Mouse (Mus musculus): ENCODE data around the gene Adgrg3. TPM values are rescaled to one million over a fixed set of nuclear protein-coding genes. Genes with fewer than 3 reads are reported as not detected.

The Adgrg3 gene
- total RNA-seq (2021) = under 1 TPM; 0.23 to 0.32 TPM
- long read RNA-seq, experiment 1, partial matches to known transcripts = 1 of 2 reads
- long read RNA-seq, experiment 1, other reads (novel, unspliced or antisense) = 1 of 2 reads
- long read RNA-seq, experiment 2 = 0 reads

DNA sequence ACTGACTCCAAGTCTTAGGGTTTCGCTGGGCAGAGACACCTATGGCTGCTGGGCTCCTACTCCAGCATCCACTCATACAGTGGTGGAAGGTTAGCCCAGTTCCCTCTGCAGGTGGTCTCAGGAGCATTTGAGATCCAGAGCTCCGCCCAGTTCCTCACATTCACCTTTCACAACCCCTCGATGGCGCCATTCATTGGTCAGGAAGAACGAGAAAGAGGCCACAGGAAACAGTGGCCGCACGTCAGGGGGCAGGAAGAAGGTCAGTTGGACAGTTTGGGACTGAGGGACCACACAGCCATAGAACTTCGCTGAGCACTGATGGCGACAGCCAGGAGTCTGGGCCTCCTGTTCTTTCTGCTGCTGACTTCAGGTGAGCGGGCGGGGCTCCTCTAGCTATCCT is at the start of gene Adgrg3:
TSS of gene Adgrg3 (plus strand) at position 242 of the 400 bp plus-strand sequence.
- Histone ChIP-seq H3K4me3 (no peak within 1 kb of the TSS), H3K27ac (no peak within 1 kb of the TSS)
- intact Hi-C loops (cut with DNase I) = no loop called here
- no peak for TF ChIP-seq CTCF (IDR thresholded peaks at IDR 0.05)
- DNase-seq (ENCODE audit: extremely low spot score in 1 of 2, low spot score in 2 of 2) = no peak

DNA sequence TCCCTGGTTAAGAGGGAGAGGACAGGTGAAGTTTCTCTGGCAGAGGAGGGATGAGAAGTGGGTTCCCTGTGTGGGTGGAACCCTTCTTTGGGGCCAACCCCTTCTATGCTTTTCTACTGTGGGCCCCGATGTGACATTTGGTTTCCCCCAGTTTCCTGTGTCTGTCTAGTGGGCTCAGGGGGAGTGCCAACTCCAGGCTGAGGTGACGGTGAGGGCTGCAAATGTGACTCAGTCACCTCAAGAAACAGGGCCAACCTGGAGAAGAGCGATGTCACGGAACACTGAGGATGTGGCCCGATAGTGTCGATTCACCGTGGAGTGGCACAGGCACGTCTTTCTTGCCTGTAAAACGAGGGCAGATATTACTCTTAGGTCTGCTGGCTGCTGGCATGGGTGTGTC is 44.2 kb upstream of the Adgrg3 start:
- no peak overlapping the region for H3K4me3 ChIP-seq
- intact Hi-C loops (cut with DNase I) = no loop called here
- DNase-seq (ENCODE audit: extremely low spot score in 1 of 2, low spot score in 2 of 2) = no peak
- no peak for TF ChIP-seq CTCF (IDR thresholded peaks at IDR 0.05)
- no peak overlapping the region for H3K27ac ChIP-seq

DNA sequence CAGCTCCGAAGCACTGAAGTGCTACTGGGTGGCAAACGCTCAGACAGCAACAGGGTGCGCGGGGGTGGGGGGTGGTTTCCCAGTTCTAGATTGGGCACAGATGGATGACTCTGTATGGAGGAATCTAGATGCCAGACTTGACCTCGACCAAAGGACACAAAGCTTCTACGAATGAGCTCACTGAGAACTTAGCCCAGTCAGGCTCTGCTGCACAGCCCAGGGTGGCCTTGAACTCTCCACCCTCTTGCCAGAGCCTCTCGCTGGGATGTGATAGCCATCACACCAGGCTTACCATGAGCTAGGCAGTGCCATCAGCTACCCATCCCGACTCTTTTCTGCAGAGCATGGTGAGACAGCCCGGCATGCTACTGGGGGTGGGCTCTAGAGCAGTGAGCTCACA is 43.7 kb upstream of the Adgrg3 start:
- intact Hi-C loops (cut with DNase I) = no loop called here
- Histone ChIP-seq H3K27ac (no peak overlapping the region), H3K4me3 (no peak overlapping the region)
- DNase-seq (ENCODE audit: extremely low spot score in 1 of 2, low spot score in 2 of 2) = no peak
- no peak for TF ChIP-seq CTCF (IDR thresholded peaks at IDR 0.05)

DNA sequence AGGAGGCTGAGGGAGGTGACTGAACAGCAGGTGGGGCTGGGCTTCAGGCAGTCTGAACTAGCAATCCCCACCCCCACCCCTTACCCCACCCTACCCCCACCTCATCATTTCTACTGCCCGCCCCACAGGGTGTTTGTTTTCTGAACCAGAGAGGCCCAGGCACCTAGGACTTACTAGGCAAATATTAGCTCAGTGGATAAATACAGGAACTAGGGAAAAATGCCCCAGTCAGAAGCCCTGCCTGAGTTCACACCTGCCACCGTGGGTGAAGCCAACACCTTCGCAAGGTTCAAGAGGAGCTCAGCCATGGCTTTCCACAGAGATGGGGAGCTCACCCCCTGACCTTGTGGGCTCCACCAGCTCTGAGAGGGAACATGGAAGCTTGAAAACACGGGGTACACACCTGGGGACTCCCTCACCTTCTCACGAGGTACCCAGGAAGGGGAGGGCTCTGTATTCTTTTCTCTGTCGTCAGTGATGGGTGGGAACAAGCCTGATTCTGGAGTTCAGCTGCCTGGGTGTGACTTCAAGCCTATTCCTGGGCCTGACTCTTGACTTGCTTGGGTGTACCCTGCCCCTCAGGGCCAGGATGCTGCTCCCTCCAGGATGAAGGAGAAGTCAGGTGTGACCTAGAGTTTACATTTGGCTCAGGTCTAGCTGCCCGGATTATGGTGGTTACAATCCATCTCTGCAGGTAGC is 42.9 kb upstream of the Adgrg3 start, which contains the start of gene Adgrg1:
TSS of gene Adgrg1 (plus strand) at position 285 of the 699 bp plus-strand sequence.
- no peak for TF ChIP-seq CTCF (IDR thresholded peaks at IDR 0.05)
- no peak for DNase-seq (ENCODE audit: extremely low spot score in 1 of 2, low spot score in 2 of 2)
- intact Hi-C loops (cut with DNase I) = no loop called here
- no peak within 1 kb of the TSS for H3K27ac ChIP-seq
- H3K4me3 ChIP-seq = no peak within 1 kb of the TSS

GRCm38 (mm10) chr8:94976651-94977417 is 40.7 kb upstream of the Adgrg3 start:
- TF ChIP-seq CTCF (IDR thresholded peaks at IDR 0.05) = no peak
- intact Hi-C loops (cut with DNase I) = no loop called here
- no peak overlapping the region for H3K4me3 ChIP-seq
- no peak for DNase-seq (ENCODE audit: extremely low spot score in 1 of 2, low spot score in 2 of 2)
- no peak overlapping the region for H3K27ac ChIP-seq

DNA sequence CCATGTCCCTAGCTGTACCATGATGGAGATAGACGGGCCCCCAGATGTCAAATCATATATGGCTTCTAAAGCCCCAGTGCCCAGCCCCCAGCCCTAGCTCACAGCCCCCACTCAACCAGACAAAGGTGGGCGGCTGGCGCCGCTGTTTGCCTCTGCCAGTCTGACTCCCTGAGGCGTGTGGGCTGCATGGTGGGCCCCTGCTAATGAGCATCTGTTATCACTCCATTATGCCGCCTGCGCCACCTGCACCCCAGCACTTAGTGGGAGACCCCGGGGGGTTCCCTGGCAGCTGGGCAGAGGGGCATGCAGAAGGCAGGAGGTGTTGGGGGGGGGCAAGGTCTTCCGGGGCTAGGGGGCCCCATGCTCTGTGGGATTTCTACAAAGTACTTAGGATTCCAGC is 39.4 kb upstream of the Adgrg3 start:
- TF ChIP-seq CTCF (IDR thresholded peaks at IDR 0.05) = no peak
- Histone ChIP-seq H3K4me3 (no peak overlapping the region), H3K27ac (no peak overlapping the region)
- intact Hi-C loops (cut with DNase I) = no loop called here
- DNase-seq (ENCODE audit: extremely low spot score in 1 of 2, low spot score in 2 of 2) = no peak

DNA sequence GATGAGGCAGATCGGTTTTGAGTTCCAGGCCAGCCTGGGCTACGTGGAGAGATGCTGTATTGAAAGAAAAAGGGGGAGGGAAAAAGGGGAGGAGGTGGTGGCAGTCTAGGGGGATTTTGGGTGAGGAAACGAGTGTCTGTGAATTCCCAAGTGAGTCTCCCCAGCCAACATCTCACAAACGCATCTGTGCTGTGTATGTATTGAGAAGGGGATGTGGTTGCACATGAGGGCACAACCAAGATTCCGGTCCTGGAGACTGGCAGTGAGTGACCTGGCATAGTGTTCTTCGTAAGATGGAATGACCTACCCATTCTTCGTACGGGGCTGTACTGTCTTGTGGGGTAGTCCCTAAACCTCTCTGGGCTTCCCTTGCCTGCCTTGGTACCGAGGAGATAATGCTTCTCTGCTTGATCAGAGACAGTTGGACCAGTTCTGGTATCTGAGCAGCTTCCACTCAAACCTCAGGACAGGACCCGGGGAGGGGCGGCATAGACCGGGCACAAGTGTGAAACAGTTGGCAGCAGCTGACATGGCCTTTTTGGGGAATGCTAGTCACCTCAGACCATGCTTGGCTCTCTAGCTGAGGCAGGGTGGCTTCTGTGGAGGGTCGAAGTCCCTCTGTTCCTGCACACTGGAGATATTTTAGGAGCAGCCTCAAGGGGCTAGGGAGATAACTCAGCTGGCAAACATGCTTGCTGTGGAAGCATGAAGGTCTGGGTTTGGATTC is 38.7 kb upstream of the Adgrg3 start:
- H3K27ac ChIP-seq = no peak overlapping the region
- intact Hi-C loops (cut with DNase I) = no loop called here
- no peak overlapping the region for H3K4me3 ChIP-seq
- no peak for TF ChIP-seq CTCF (IDR thresholded peaks at IDR 0.05)
- DNase-seq (ENCODE audit: extremely low spot score in 1 of 2, low spot score in 2 of 2) = no peak

- H3K4me3 ChIP-seq = no peak overlapping the region
- no peak for DNase-seq (ENCODE audit: extremely low spot score in 1 of 2, low spot score in 2 of 2)
- no peak overlapping the region for H3K27ac ChIP-seq
- no peak for TF ChIP-seq CTCF (IDR thresholded peaks at IDR 0.05)
- intact Hi-C loops (cut with DNase I) = no loop called here
Observed at GRCm38 (mm10) chr8:94980176-94980575, 37.3 kb upstream of the Adgrg3 start.

GRCm38 (mm10) chr8:94980976-94981375 is 36.5 kb upstream of the Adgrg3 start:
- Histone ChIP-seq H3K27ac (no peak overlapping the region), H3K4me3 (no peak overlapping the region)
- no peak for TF ChIP-seq CTCF (IDR thresholded peaks at IDR 0.05)
- no peak for DNase-seq (ENCODE audit: extremely low spot score in 1 of 2, low spot score in 2 of 2)
- intact Hi-C loops (cut with DNase I) = no loop called here

GRCm38 (mm10) chr8:94981848-94982247 is 35.6 kb upstream of the Adgrg3 start:
- no peak for DNase-seq (ENCODE audit: extremely low spot score in 1 of 2, low spot score in 2 of 2)
- intact Hi-C loops (cut with DNase I) = no loop called here
- no peak overlapping the region for H3K4me3 ChIP-seq
- H3K27ac ChIP-seq = no peak overlapping the region
- TF ChIP-seq CTCF (IDR thresholded peaks at IDR 0.05) = no peak

DNA sequence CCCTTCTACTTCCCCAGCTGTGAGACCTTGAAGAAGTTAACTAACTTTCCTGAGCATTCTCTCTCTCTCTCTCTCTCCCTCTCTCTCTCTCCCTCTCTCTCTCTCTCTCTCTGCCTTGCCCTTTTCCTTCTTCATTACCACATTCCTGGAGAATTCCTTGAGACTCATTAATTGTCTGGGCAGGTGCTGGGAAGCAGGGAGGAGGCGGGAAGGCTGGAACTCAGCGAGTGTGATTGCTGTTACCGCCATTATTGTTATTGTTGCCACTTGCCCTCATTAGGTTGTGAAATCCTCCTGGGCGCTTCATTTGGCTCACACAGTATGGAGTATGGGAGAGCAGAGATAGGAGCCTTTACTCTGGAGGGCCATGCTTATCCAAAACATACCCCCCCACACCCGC is 34.3 kb upstream of the Adgrg3 start:
- no peak for DNase-seq (ENCODE audit: extremely low spot score in 1 of 2, low spot score in 2 of 2)
- Histone ChIP-seq H3K4me3 (no peak overlapping the region), H3K27ac (no peak overlapping the region)
- TF ChIP-seq CTCF (IDR thresholded peaks at IDR 0.05) = no peak
- intact Hi-C loops (cut with DNase I) = no loop called here

Data from left cerebral cortex, adult 2 months (tissue).